Mouse (Mus musculus) heart, embryonic 11.5 days (tissue): Measurements from ENCODE around the gene Intu. TPM values are rescaled to one million over a fixed set of nuclear protein-coding genes. Genes with fewer than 3 reads are reported as not detected.
A peak's percentile ranks its signal among the peaks of the same experiment; 100 is the strongest.

ENCODE experiments used
- ATAC-seq: fragments of 200-750 bp; cut with Nextera tagmentation; replicated peaks from 2 replicates; pipeline ENCODE4 v1.8.0; 2017; ENCODE audit warnings: moderate library complexity; ENCODE audit not compliant: insufficient number of reproducible peaks, low FRiP score, low TSS enrichment
- H3K27ac ChIP-seq: fragments of 300-500 bp; sonication (generic); 2 replicates; pipeline ENCODE4 v1.5.1; 2014; ENCODE audit warnings: mild to moderate bottlenecking, low read depth, low read length
- H3K27me3 ChIP-seq: fragments of 300-500 bp; sonication (generic); 2 replicates; pipeline ENCODE4 v1.6.1; 2014; ENCODE audit warnings: mild to moderate bottlenecking, low read length, mixed read lengths; ENCODE audit not compliant: control insufficient read depth, insufficient read depth
- H3K36me3 ChIP-seq: fragments of 300-500 bp; sonication (generic); 2 replicates; pipeline ENCODE4 v1.6.1; 2014; ENCODE audit warnings: mild to moderate bottlenecking, low read length, moderate library complexity, mixed read lengths; ENCODE audit not compliant: control insufficient read depth, insufficient read depth
- H3K4me1 ChIP-seq: fragments of 300-500 bp; sonication (generic); 2 replicates; pipeline ENCODE4 v1.6.1; 2014; ENCODE audit warnings: low read length; ENCODE audit not compliant: control insufficient read depth, insufficient read depth
- H3K4me2 ChIP-seq: fragments of 300-500 bp; sonication (generic); 2 replicates; pipeline ENCODE4 v1.6.1; 2014; ENCODE audit warnings: mild to moderate bottlenecking, moderate library complexity
- H3K4me3 ChIP-seq: fragments of 300-500 bp; sonication (generic); 2 replicates; pipeline ENCODE4 v1.5.1; 2014; ENCODE audit warnings: low read depth, low read length
- H3K9ac ChIP-seq: fragments of 300-500 bp; sonication (generic); 2 replicates; pipeline ENCODE4 v1.6.1; 2014; ENCODE audit warnings: mild to moderate bottlenecking, low read depth, low read length, moderate library complexity
- H3K9me3 ChIP-seq: fragments of 300-500 bp; sonication (generic); replicated peaks from 2 replicates; pipeline ENCODE4 v1.6.1; 2016; ENCODE audit warnings: low read length; ENCODE audit not compliant: control insufficient read depth
- WGBS: fragments of 180-500 bp; shearing (Covaris S2); extraction: QIAGEN DNeasy Blood & Tissue Kit; methylation state at CpG from one replicate; pipeline ENCODE4 v1.1.7; 2014; ENCODE audit not compliant: insufficient replicate concordance; 5-methylcytosine and 5-hydroxymethylcytosine counted together
- polyA plus RNA-seq: library from polyadenylated mRNA; unstranded; fragments of >200 nt; fragmentation: Nextera tagmentation; extraction: Ambion mirVana; gene quantifications from 2 replicates; pipeline ENCODE4 v1.2.1, GENCODE M21; 2014

Intu gene
- polyA plus RNA-seq, 1 experiment from 2014 or later, result 4.1 TPM

DNA sequence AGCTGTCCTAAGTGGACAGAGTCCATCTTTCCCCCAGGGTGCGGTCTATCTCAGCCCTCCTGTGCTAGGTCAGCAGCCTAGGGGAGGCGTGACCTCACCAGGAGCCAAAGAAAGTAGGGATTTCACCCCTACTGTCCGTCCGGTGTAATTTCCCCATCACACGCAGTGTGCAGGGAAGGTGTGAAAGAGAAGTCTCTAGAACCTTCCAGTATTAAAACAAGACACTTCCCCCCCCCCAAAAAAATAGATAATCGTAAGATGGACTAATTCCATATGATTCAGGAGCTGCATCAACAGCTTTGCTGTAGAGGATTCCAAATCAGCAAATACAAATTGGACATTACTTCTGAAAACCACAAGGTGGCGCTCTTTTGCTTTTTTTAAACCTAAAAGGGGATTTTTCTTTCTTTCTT lies 7.7 kb upstream of the Intu start:
- H3K4me3 ChIP-seq, result 0 out of 2 replicates have a peak overlapping the region, but pooled peaks have one; percentile 8
- 11% methylated on average over 7 of the region's 7 CpGs for WGBS
- peak overlapping the region; percentile 45 for H3K4me2 ChIP-seq
- H3K27ac ChIP-seq, result no peak overlapping the region
- H3K9ac ChIP-seq, result no peak overlapping the region
- H3K27me3 ChIP-seq, result 0 out of 2 replicates have a peak, but pooled peaks cover 5% of the 10 kb centered on the region
- H3K36me3 ChIP-seq, result no peaks in the 10 kb centered on the region
- H3K4me1 ChIP-seq, result peaks cover 2% of the 10 kb centered on the region; the same call in 1 of the 2 replicates
- no peaks in the 10 kb centered on the region for H3K9me3 ChIP-seq
- no peak for ATAC-seq

DNA sequence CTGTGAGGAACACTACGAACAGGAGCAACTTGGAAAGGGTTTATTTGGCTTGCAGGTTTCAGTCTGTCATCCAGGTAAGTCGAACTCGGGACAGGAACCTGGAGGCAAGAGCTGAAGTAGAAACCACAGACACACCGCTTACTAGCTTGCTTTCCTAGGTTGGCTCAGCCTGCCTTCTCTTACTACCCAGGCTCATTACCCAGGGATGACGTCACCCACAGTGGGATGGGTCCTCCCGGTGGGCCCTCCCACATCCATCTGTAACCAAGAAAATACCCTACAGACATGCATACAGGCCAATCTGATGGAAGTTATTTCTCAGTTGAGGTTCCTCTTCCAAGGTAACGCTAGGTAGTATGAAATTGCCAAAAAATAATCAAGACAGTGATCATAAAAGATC lies 6.2 kb upstream of the Intu start:
- Histone ChIP-seq H3K27ac (no peak overlapping the region), H3K4me3 (no peak overlapping the region), H3K9me3 (no peaks in the 10 kb centered on the region), H3K4me1 (peaks cover 9% of the 10 kb centered on the region; the same call in 1 of the 2 replicates), H3K36me3 (no peaks in the 10 kb centered on the region), H3K9ac (no peak overlapping the region), H3K4me2 (no peak overlapping the region), H3K27me3 (0 out of 2 replicates have a peak, but pooled peaks cover 5% of the 10 kb centered on the region)
- ATAC-seq, result no peak
- 73% methylated on average over 7 of the region's 7 CpGs for WGBS

DNA sequence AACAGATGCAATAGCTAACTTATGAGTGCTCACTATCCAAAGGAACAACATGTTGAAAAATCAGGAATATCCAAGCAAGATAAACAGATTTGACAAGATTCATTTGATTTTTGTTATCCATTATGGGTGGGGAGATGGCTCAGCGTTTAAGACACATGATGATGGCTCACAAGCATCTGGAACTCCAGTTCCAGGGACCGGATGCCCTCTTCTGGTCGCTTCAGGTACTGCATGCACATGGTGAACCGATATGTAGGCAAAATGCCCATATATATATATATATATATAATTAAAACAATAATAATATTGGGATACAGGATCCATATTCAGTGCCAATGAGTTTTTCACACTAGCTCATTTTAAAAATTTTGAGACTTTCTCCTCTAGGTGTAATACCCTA lies 5.7 kb upstream of the Intu start:
- Histone ChIP-seq H3K36me3 (no peaks in the 10 kb centered on the region), H3K27ac (no peak overlapping the region), H3K4me2 (no peak overlapping the region), H3K4me3 (no peak overlapping the region), H3K9me3 (no peaks in the 10 kb centered on the region), H3K27me3 (0 out of 2 replicates have a peak, but pooled peaks cover 5% of the 10 kb centered on the region), H3K4me1 (peaks cover 9% of the 10 kb centered on the region; the same call in 1 of the 2 replicates), H3K9ac (no peak overlapping the region)
- 26% methylated on average over 4 of the region's 4 CpGs for WGBS
- no peak for ATAC-seq

DNA sequence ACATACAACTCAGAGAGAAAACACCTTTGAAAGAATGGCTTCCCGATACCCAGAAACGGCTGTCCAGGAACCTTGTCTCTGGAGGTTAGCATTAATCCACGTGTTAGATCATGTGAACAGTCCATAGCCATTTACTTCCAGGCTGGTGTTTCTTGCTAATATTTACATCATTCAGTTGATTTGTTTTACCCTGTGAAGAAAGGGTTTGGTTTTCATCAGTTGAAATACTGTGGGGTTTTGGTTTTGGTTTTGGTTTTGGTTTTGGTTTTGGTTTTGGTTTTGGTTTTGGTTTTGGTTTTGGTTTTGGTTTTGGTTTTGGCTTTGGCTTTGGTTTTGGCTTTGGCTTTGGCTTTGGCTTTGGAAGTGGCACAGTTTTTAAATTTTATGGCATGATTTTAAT lies 5.0 kb upstream of the Intu start:
- ATAC-seq, result no peak
- H3K4me3 ChIP-seq, result no peak overlapping the region
- WGBS, result 88% methylated on average over 3 of the region's 3 CpGs
- H3K27ac ChIP-seq, result no peak overlapping the region
- H3K27me3 ChIP-seq, result 0 out of 2 replicates have a peak, but pooled peaks cover 5% of the 10 kb centered on the region
- H3K36me3 ChIP-seq, result no peaks in the 10 kb centered on the region
- H3K4me1 ChIP-seq, result peaks cover 9% of the 10 kb centered on the region; the same call in 1 of the 2 replicates
- no peaks in the 10 kb centered on the region for H3K9me3 ChIP-seq
- H3K9ac ChIP-seq, result no peak overlapping the region
- no peak overlapping the region for H3K4me2 ChIP-seq

DNA sequence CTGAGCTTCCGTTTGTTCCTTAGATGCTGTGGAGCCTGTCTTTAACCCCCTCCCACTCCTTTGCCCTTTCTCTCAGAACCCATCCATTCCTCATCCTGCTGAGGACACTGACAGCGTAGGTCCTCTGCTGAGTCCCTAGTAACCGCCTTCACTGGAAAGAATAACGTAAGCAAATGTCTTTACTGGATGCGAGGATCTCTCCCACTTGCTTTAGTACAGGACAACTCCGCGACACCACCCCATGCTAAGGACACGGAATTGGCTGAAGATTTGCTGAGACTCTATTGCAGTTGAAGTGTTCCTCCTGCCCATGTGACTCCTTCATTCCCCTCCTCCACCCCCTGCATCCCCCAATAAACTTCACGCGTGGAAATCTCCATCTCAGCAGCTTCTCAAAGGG lies 3.9 kb upstream of the Intu start:
- H3K27me3 ChIP-seq, result peaks cover 12% of the 10 kb centered on the region
- H3K4me2 ChIP-seq, result 0 out of 2 replicates have a peak overlapping the region, but pooled peaks have one; percentile 2
- H3K9me3 ChIP-seq, result no peaks in the 10 kb centered on the region
- no peak for ATAC-seq
- no peak overlapping the region for H3K9ac ChIP-seq
- H3K27ac ChIP-seq, result no peak overlapping the region
- peaks cover 9% of the 10 kb centered on the region; the same call in 1 of the 2 replicates for H3K4me1 ChIP-seq
- H3K4me3 ChIP-seq, result no peak overlapping the region
- WGBS, result 43% methylated on average over 10 of the region's 10 CpGs
- no peaks in the 10 kb centered on the region for H3K36me3 ChIP-seq

DNA sequence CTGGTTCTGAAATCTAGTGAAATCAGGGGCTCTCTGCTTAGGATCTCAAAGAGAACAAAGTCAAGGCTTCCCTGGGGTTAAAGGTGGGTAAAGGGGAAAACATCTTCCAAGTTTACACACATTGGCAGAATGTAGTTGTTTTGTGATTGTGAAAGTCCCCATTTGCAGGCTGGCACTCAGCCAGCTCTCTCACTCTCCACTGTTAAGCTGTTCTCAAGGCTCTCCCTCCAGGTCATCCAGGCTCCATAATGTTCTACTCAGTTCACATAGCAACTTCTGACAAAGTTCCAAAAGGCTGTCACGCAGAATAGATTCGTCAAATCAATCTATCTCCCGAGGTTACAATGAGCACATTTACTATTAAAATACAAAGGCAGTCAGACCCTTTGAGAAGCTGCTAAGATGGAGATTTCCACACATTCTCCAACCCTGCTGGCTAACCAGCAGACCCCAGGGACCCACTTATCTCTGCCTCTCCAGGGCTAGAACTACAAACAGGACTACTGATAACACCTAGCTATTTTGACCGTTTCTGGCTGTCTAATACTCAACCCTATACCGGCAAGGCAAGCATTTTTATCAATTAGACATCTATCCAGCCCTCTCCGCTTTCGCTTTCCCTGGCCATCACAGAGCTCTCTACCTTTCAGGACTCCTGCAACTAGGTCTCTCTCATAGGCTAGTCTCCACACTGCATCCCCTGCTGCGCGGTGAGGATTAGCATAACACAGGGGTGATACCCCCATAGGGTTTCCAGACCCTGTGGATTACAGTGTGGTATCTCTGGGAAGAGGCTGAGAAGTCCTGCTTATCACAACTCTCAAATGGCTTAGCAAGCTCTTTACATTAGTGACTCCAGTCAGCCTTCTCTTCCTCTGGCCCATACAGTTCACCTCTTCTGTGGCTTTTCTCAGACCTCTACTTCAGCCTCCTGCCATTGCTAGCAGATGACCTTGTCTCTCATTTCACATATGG lies 2.8 kb upstream of the Intu start:
- H3K9ac ChIP-seq, result no peak overlapping the region
- no peak for ATAC-seq
- no peak overlapping the region for H3K4me3 ChIP-seq
- H3K9me3 ChIP-seq, result no peaks in the 10 kb centered on the region
- H3K36me3 ChIP-seq, result no peaks in the 10 kb centered on the region
- H3K4me1 ChIP-seq, result peaks cover 9% of the 10 kb centered on the region; the same call in 1 of the 2 replicates
- H3K27me3 ChIP-seq, result peaks cover 21% of the 10 kb centered on the region
- H3K4me2 ChIP-seq, result peak overlapping the region; percentile 6; the same call in 1 of the 2 replicates
- 10% methylated on average over 9 of the region's 9 CpGs for WGBS
- H3K27ac ChIP-seq, result no peak overlapping the region

- Histone ChIP-seq H3K4me3 (no peak overlapping the region), H3K36me3 (no peaks in the 10 kb centered on the region), H3K4me1 (peaks cover 9% of the 10 kb centered on the region; the same call in 1 of the 2 replicates), H3K9ac (no peak overlapping the region), H3K27me3 (peaks cover 25% of the 10 kb centered on the region), H3K9me3 (no peaks in the 10 kb centered on the region), H3K27ac (no peak overlapping the region), H3K4me2 (peak overlapping the region; percentile 6; the same call in 1 of the 2 replicates)
- WGBS, result 45% methylated on average over 6 of the region's 6 CpGs
- no peak for ATAC-seq
Observed at GRCm38 (mm10) chr3:40528958-40529357, 2.1 kb upstream of the Intu start.

DNA sequence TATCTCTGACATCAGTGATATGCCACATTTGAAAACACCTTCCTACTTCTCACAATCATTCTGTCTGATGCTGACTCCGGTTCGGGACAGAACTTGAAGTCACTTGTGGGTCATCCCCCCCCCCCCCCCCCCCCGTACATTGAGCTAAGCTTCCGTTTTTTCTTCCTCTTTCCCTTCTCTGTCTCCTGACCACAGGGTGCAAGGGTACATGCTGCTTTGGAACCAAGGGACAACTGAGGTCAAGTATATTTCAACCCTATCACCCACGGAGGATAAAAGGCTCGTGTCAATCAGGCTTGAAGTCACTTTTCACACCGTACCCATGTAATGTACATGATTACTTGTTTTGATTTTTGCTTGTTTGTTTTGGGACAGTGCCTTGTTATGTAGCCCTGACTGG lies 241 bp upstream of the Intu start:
- H3K4me1 ChIP-seq, result peaks cover 9% of the 10 kb centered on the region; the same call in 1 of the 2 replicates
- peak overlapping the region; percentile 93 for H3K4me2 ChIP-seq
- peaks cover 29% of the 10 kb centered on the region for H3K27me3 ChIP-seq
- H3K27ac ChIP-seq, result no peak overlapping the region
- no peak overlapping the region for H3K9ac ChIP-seq
- H3K9me3 ChIP-seq, result no peaks in the 10 kb centered on the region
- H3K36me3 ChIP-seq, result no peaks in the 10 kb centered on the region
- no peak for ATAC-seq
- peak overlapping the region; percentile 48 for H3K4me3 ChIP-seq
- 19% methylated on average over 7 of the region's 7 CpGs for WGBS
